Comparison of ENCODE assay signal across 7 mouse cellular contexts in the genomic region with DNA sequence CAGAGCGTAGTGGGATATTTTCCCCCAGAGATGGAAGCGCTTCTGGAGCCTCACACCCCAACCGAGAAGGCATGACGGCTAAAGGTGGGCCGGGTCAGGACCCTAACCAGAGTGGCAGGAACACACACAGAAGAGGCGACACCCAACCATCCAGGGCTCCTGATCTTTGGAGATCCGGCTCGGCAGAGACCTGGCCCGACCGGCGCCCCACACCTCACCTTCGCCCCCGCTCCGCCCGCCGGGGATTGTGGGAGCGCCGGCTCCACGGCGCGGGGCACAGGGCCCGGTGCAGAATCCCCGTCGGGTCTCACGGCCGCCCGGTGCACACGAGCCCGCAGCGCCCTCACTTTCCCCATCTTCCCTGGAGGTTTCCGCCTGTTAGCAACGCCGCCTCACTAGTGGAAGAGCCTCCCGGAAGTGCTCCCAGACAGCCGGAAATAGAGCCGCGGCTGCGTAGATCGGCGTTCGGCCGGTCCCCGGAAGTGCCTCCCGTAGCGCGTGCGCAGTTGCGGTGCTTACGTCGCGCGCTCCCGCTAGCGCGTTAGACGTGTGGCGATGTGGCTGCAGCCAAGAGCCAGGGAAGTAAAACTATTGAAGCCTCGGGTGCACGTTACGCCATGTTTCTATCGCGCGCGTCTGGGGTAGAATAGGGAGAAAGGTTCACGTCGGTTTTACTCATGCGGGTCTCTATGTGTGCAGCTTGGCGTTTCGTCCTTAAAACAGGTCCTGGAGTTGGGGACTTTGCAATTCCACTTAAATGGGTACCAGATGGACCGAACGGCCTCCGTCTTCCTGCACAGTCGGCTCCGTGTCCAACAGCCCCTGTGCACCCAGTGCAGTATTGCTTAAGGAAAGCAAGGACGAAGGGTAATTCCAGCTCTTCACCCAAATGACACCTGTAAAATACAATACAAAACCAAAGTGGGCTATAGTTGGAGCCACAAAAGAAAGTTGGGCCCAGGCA. TPM values are rescaled to one million over a fixed set of nuclear protein-coding genes. Genes with fewer than 3 reads are reported as not detected.
DNase-seq lines count a peak whose midpoint lies in the region; ATAC-seq and TF ChIP-seq lines count a peak whose summit lies in the region.

A gene (minus strand): TSS at position 401 of the 964 bp plus-strand sequence.

- peak; percentile 91 for DNase-seq in adrenal gland, adult 8-10 months
- DNase-seq in embryo, embryonic 9.5 days (ENCODE audit: extremely low spot score) = peak; percentile 87
- peak; percentile 42 for DNase-seq in gonadal fat pad, adult 2 months (ENCODE audit: low read depth)
- peak; percentile 95 for DNase-seq in left cerebral cortex, postnatal 4 days

- peak within 1 kb of the TSS; percentile 87 for H3K4me2 ChIP-seq in intestine, postnatal 0 days (replicated peaks; ENCODE audit: low read depth)
- peak within 1 kb of the TSS; percentile 96 for H3K4me2 ChIP-seq in midbrain, embryonic 12.5 days (replicated peaks)

- H3K27me3 ChIP-seq in intestine, postnatal 0 days (replicated peaks; ENCODE audit: control insufficient read depth, insufficient read depth, low read length) = no peaks in the 10 kb centered on the region
- H3K27me3 ChIP-seq in midbrain, embryonic 12.5 days = no peaks in the 10 kb centered on the region
- no peaks in the 10 kb centered on the region for H3K27me3 ChIP-seq in small intestine, adult 2 months (ENCODE audit: control insufficient read depth, insufficient read depth, low read length)

- intact Hi-C loops in left cerebral cortex, postnatal 4 days (cut with DNase I) = loop anchor here (5.0 kb wide), 1 partner anchor 52 kb away; no protein-coding TSS in a partner anchor

- 0 out of 2 replicates have a peak, but pooled peaks cover 6% of the 10 kb centered on the region for H3K4me1 ChIP-seq in intestine, postnatal 0 days (replicated peaks; ENCODE audit: control insufficient read depth, insufficient read depth, low read length)
- peaks cover 20% of the 10 kb centered on the region for H3K4me1 ChIP-seq in midbrain, embryonic 12.5 days
- H3K4me1 ChIP-seq in small intestine, adult 2 months (ENCODE audit: control insufficient read depth, insufficient read depth, insufficient read length, low read length) = peaks cover 11% of the 10 kb centered on the region; the same call in 1 of the 2 replicates

- H3K9me3 ChIP-seq in intestine, postnatal 0 days (ENCODE audit: control insufficient read depth) = no peaks in the 10 kb centered on the region
- no peaks in the 10 kb centered on the region for H3K9me3 ChIP-seq in midbrain, embryonic 12.5 days

- no peak for TF ChIP-seq CTCF in intestine, postnatal 0 days (IDR thresholded peaks at IDR 0.05; ENCODE audit: low read depth)
- no peak for TF ChIP-seq CTCF in small intestine, adult 2 months (IDR thresholded peaks at IDR 0.05; ENCODE audit: extremely low read depth, insufficient read length, insufficient replicate concordance, low read depth, low read length)

- peak; percentile 82 for TF ChIP-seq POLR2A in small intestine, adult 2 months (IDR thresholded peaks at IDR 0.05; ENCODE audit: low read depth, low read length)

- peak; percentile 92 for ATAC-seq in intestine, postnatal 0 days
- peak; percentile 87 for ATAC-seq in midbrain, embryonic 12.5 days (ENCODE audit: low FRiP score, low read depth)

- H3K9ac ChIP-seq in intestine, postnatal 0 days (ENCODE audit: low read depth, low read length) = peak within 1 kb of the TSS; percentile 74
- H3K9ac ChIP-seq in midbrain, embryonic 12.5 days (replicated peaks) = peak within 1 kb of the TSS; percentile 93

- peaks cover 22% of the 10 kb centered on the region for H3K36me3 ChIP-seq in intestine, postnatal 0 days (ENCODE audit: control insufficient read depth, insufficient read depth)
- peaks cover 34% of the 10 kb centered on the region for H3K36me3 ChIP-seq in midbrain, embryonic 12.5 days
- H3K36me3 ChIP-seq in small intestine, adult 2 months (ENCODE audit: control insufficient read depth, insufficient read depth, low read length) = peaks cover 11% of the 10 kb centered on the region; the same call in 1 of the 2 replicates

- WGBS in intestine, postnatal 0 days = under 1% methylated on average over 75 of the region's 75 CpGs
- under 1% methylated on average over 70 of the region's 75 CpGs for WGBS in midbrain, embryonic 12.5 days
- under 1% methylated on average over 75 of the region's 75 CpGs for WGBS in small intestine, adult 2 months

- H3K4me3 ChIP-seq in intestine, postnatal 0 days (ENCODE audit: low read depth, low read length) = peak within 1 kb of the TSS; percentile 64
- H3K4me3 ChIP-seq in midbrain, embryonic 12.5 days = peak within 1 kb of the TSS; percentile 92
- peak within 1 kb of the TSS; percentile 90 for H3K4me3 ChIP-seq in small intestine, adult 2 months (ENCODE audit: low read depth, low read length)

- H3K27ac ChIP-seq in intestine, postnatal 0 days (ENCODE audit: low read depth, low read length) = peak within 1 kb of the TSS; percentile 82
- H3K27ac ChIP-seq in midbrain, embryonic 12.5 days (replicated peaks) = peak within 1 kb of the TSS; percentile 67
- peak within 1 kb of the TSS; percentile 86 for H3K27ac ChIP-seq in small intestine, adult 2 months (ENCODE audit: insufficient read depth, low read depth, low read length)

RNA-seq across cellular contexts. Expression of the gene that starts here (rescaled TPM):
- total RNA-seq in adrenal gland, adult 8-10 months (2022) = 10 to 100 TPM; 20.4 to 28.8 (median 24.8) TPM
- 20.2 and 21.9 TPM in 2 replicates for polyA plus RNA-seq in gonadal fat pad, adult 2 months (2012; rRNA removed)
- polyA plus RNA-seq in intestine, postnatal 0 days (2015; fragmentation: Nextera tagmentation; extraction: Ambion mirVana) = 37.9 and 38.2 TPM in 2 replicates
- 10 to 100 TPM; 29.0 to 30.1 TPM for total RNA-seq in left cerebral cortex, postnatal 4 days (2021)
- 46.4 and 46.5 TPM in 2 replicates for polyA plus RNA-seq in midbrain, embryonic 12.5 days (2016; fragmentation: Nextera tagmentation; extraction: Ambion mirVana)
- 20.4 and 36.4 TPM in 2 replicates for polyA plus RNA-seq in small intestine, adult 2 months (2012; rRNA removed)

Comparison
In these comparisons a context has a peak if more than half of its experiments do, and no peak if none do; other contexts are left out.
1. Peak in every context shown above with its lines: DNase-seq, ATAC-seq, H3K4me3 ChIP-seq and H3K27ac ChIP-seq.
2. DNase-seq: peak in every context shown above with its lines; median percentile 95 in left cerebral cortex, postnatal 4 days; 91 in adrenal gland, adult 8-10 months; 87 in embryo, embryonic 9.5 days; 42 in gonadal fat pad, adult 2 months.